Mouse (Mus musculus): ENCODE results near the gene Sap30bp. TPM values are rescaled to one million over a fixed set of nuclear protein-coding genes. Genes with fewer than 3 reads are reported as not detected.

Sap30bp gene
- total and polyA plus RNA-seq, 3 experiments, result 72.2 to 275 (median 167) TPM

GRCm38 (mm10) chr11:115886446-115886845 lies 46.6 kb upstream of the Sap30bp start:
- Histone ChIP-seq H3K27ac (ENCODE audit: insufficient read depth, low read depth) (no peak overlapping the region), H3K79me2 (replicated peaks; ENCODE audit: control insufficient read depth, extremely low read depth, insufficient read depth, poor library complexity, severe bottlenecking) (no peaks in the 10 kb centered on the region), H3K4me1 (ENCODE audit: control insufficient read depth in 1 of 2, insufficient read depth in 2 of 2) (peaks cover 0 to 9% of the 10 kb centered on the region in 2 experiments; a peak in 2 of 4 replicates), H3K4me3 (replicated peaks in 1 of 3; ENCODE audit: low read depth in 2 of 3, low read length in 2 of 3, poor library complexity in 1 of 3) (no peak overlapping the region), H3K27me3 (replicated peaks) (peaks cover 18% of the 10 kb centered on the region), H3K9me3 (replicated peaks; ENCODE audit: low read length) (no peaks in the 10 kb centered on the region), H3K36me3 (replicated peaks in 1 of 2; ENCODE audit: control insufficient read depth in 1 of 2, insufficient read depth in 1 of 2, low read length in 1 of 2) (peaks cover 0 to 21% of the 10 kb centered on the region in 2 experiments), H3K4me2 (ENCODE audit: insufficient read depth, low read depth, poor library complexity, severe bottlenecking) (no peak overlapping the region), H3K9ac (ENCODE audit: insufficient read depth, low read depth) (no peak overlapping the region)
- in situ Hi-C loops (cut with MboI; ENCODE audit: low pct_ligation_motif_present, low pct_unique_long_range_greater_than_20kb, low sequenced_read_pairs) (no loop called here), dilution Hi-C loops (cut with MboI; ENCODE audit: extremely low pct_ligation_motif_present, extremely low pct_unique_long_range_greater_than_20kb, low sequenced_read_pairs) (no loop called here)
- no peak for DNase-seq (ENCODE audit: extremely low read depth)
- TF ChIP-seq MEF2A (IDR thresholded peaks at IDR 0.05; ENCODE audit: borderline replicate concordance, low read depth, low read length) (no peak), MXI1 (IDR thresholded peaks at IDR 0.05; ENCODE audit: low read depth, low read length) (no peak), CHD1 (IDR thresholded peaks at IDR 0.05; ENCODE audit: low read depth, low read length) (no peak), SMC3 (IDR thresholded peaks at IDR 0.05; ENCODE audit: low read depth, low read length) (no peak), GABPA (IDR thresholded peaks at IDR 0.05; ENCODE audit: insufficient replicate concordance, low read depth, low read length) (no peak), RAD21 (IDR thresholded peaks at IDR 0.05; ENCODE audit: low read depth, low read length) (no peak)

GRCm38 (mm10) chr11:115888020-115888419 lies 45.1 kb upstream of the Sap30bp start:
- peaks cover 14 to 37% of the 10 kb centered on the region in 2 experiments for H3K36me3 ChIP-seq (replicated peaks in 1 of 2; ENCODE audit: control insufficient read depth in 1 of 2, insufficient read depth in 1 of 2, low read length in 1 of 2)
- dilution Hi-C loops (cut with MboI; ENCODE audit: extremely low pct_ligation_motif_present, extremely low pct_unique_long_range_greater_than_20kb, low sequenced_read_pairs) (no loop called here), in situ Hi-C loops (cut with MboI; ENCODE audit: low pct_ligation_motif_present, low pct_unique_long_range_greater_than_20kb, low sequenced_read_pairs) (no loop called here)
- H3K27me3 ChIP-seq (replicated peaks), result peaks cover 10% of the 10 kb centered on the region
- no peak overlapping the region for H3K4me2 ChIP-seq (ENCODE audit: insufficient read depth, low read depth, poor library complexity, severe bottlenecking)
- H3K4me3 ChIP-seq (replicated peaks in 1 of 3; ENCODE audit: low read depth in 2 of 3, low read length in 2 of 3, poor library complexity in 1 of 3), result no peak overlapping the region
- H3K79me2 ChIP-seq (replicated peaks; ENCODE audit: control insufficient read depth, extremely low read depth, insufficient read depth, poor library complexity, severe bottlenecking), result no peaks in the 10 kb centered on the region
- H3K4me1 ChIP-seq (ENCODE audit: control insufficient read depth in 1 of 2, insufficient read depth in 2 of 2), result peaks cover 0 to 9% of the 10 kb centered on the region in 2 experiments; a peak in 2 of 4 replicates
- no peak for DNase-seq (ENCODE audit: extremely low read depth)
- H3K9ac ChIP-seq (ENCODE audit: insufficient read depth, low read depth), result no peak overlapping the region
- TF ChIP-seq JUND (conservative IDR thresholded peaks at IDR 0.05; ENCODE audit: low read depth, low read length) (no peak), ZNF384 (IDR thresholded peaks at IDR 0.05; ENCODE audit: low read depth, low read length) (no peak), MEF2A (IDR thresholded peaks at IDR 0.05; ENCODE audit: borderline replicate concordance, low read depth, low read length) (no peak), UBTF (IDR thresholded peaks at IDR 0.05; ENCODE audit: low read depth, low read length) (no peak), USF1 (IDR thresholded peaks at IDR 0.05; ENCODE audit: low read depth, low read length) (no peak), E2F4 (IDR thresholded peaks at IDR 0.05; ENCODE audit: insufficient replicate concordance, low read depth, low read length) (no peak), KAT2A (IDR thresholded peaks at IDR 0.05; ENCODE audit: insufficient replicate concordance, low read length) (no peak), TCF12 (IDR thresholded peaks at IDR 0.05; ENCODE audit: low read depth, low read length) (no peak), IRF4 (IDR thresholded peaks at IDR 0.05; ENCODE audit: low read depth, low read length) (no peak), POLR2A (IDR thresholded peaks at IDR 0.05; ENCODE audit: low read depth, low read length) (no peak), RCOR1 (conservative IDR thresholded peaks at IDR 0.05; ENCODE audit: low read depth, low read length) (no peak), ZMIZ1 (IDR thresholded peaks at IDR 0.05; ENCODE audit: low read depth, low read length) (no peak), GABPA (IDR thresholded peaks at IDR 0.05; ENCODE audit: insufficient replicate concordance, low read depth, low read length) (no peak), MAZ (IDR thresholded peaks at IDR 0.05; ENCODE audit: low read depth, low read length) (no peak), USF2 (conservative IDR thresholded peaks at IDR 0.05; ENCODE audit: low read depth, low read length) (no peak)
- no peak overlapping the region for H3K27ac ChIP-seq (ENCODE audit: insufficient read depth, low read depth)
- H3K9me3 ChIP-seq (replicated peaks; ENCODE audit: low read length), result no peaks in the 10 kb centered on the region
